Mouse (Mus musculus) liver, embryonic 14.5 days (tissue): ENCODE data around the gene Sox6. TPM values are rescaled to one million over a fixed set of nuclear protein-coding genes. Genes with fewer than 3 reads are reported as not detected.

Source experiments
- ATAC-seq: fragments of 200-750 bp; cut with Nextera tagmentation; 2 replicates; pipeline ENCODE4 v1.8.0; 2017; ENCODE audit warnings: moderate number of reproducible peaks, mild to moderate bottlenecking, moderate library complexity; ENCODE audit not compliant: insufficient read depth
- DNase-seq, 3 experiments: peaks; one replicate each; pipeline ENCODE4 v3.0.0-alpha.2; 2012 to 2013; ENCODE audit warnings: low read depth in 3 of 3, low spot score in 3 of 3
- H3K27ac ChIP-seq: fragments of 300-500 bp; sonication (generic); 2 replicates; pipeline ENCODE4 v1.5.1; 2014; ENCODE audit warnings: moderate library complexity, mild to moderate bottlenecking, control low read depth, inconsistent platforms
- H3K27me3 ChIP-seq: fragments of 300-500 bp; sonication (generic); 2 replicates; pipeline ENCODE4 v1.6.1; 2014; ENCODE audit warnings: mild to moderate bottlenecking, low read length, moderate library complexity; ENCODE audit not compliant: control insufficient read depth, insufficient read depth
- H3K36me3 ChIP-seq: fragments of 300-500 bp; sonication (generic); replicated peaks from 2 replicates; pipeline ENCODE4 v1.6.1; 2014; ENCODE audit warnings: low read depth; ENCODE audit not compliant: control insufficient read depth, insufficient read depth
- H3K4me1 ChIP-seq, 2 experiments: fragments of 200-500 bp in 1 of 2; fragments of 300-500 bp in 1 of 2; sonication (generic) in 1 of 2; replicated peaks; 2 replicates each; pipeline ENCODE4 v1.6.1; 2012 to 2014; ENCODE audit warnings: antibody characterized with exemption in 1 of 2, inconsistent platforms in 1 of 2, low read length in 1 of 2; ENCODE audit not compliant: control insufficient read depth in 2 of 2, insufficient read depth in 2 of 2
- H3K4me2 ChIP-seq: fragments of 300-500 bp; sonication (generic); 2 replicates; pipeline ENCODE4 v1.6.1; 2014; ENCODE audit warnings: low read depth, mild to moderate bottlenecking, control low read depth, moderate library complexity
- H3K4me3 ChIP-seq, 2 experiments: fragments of 200-500 bp in 1 of 2; fragments of 300-500 bp in 1 of 2; sonication (generic) in 1 of 2; 2 replicates each; pipeline ENCODE4 v1.5.1; 2012 to 2014; ENCODE audit warnings: low read depth in 2 of 2, low read length in 2 of 2, mild to moderate bottlenecking in 2 of 2, control low read depth in 1 of 2, inconsistent platforms in 1 of 2, moderate library complexity in 1 of 2; ENCODE audit not compliant: insufficient read depth in 1 of 2
- H3K9ac ChIP-seq: fragments of 300-500 bp; sonication (generic); replicated peaks from 2 replicates; pipeline ENCODE4 v1.6.1; 2014; ENCODE audit warnings: mild to moderate bottlenecking, control low read depth, moderate library complexity
- H3K9me3 ChIP-seq: fragments of 300-500 bp; sonication (generic); 2 replicates; pipeline ENCODE4 v1.6.1; 2016; ENCODE audit warnings: low read length, mixed read lengths; ENCODE audit not compliant: control insufficient read depth
- CTCF ChIP-seq: IDR thresholded peaks from 2 replicates; pipeline ENCODE4 v1.5.1; 2016; ENCODE audit warnings: antibody characterized with exemption, low read depth, control low read depth
- EP300 ChIP-seq: IDR thresholded peaks from 2 replicates; pipeline ENCODE4 v1.6.1; 2016; ENCODE audit warnings: antibody characterized with exemption, low read depth
- WGBS: fragments of 180-500 bp; shearing (Covaris S2); extraction: QIAGEN DNeasy Blood & Tissue Kit; methylation state at CpG from one replicate; pipeline ENCODE4 v1.1.7; 2014; ENCODE audit not compliant: insufficient replicate concordance; 5-methylcytosine and 5-hydroxymethylcytosine counted together
- polyA plus RNA-seq, 2 experiments: library from polyadenylated mRNA; depleted of rRNA in 1 of 2; stranded (reverse) in 1 of 2; unstranded in 1 of 2; fragments of >200 nt; fragmentation: Nextera tagmentation in 1 of 2; extraction: Ambion mirVana in 1 of 2; gene quantifications; 2 replicates each; pipeline versions ENCODE4 v1.2.1 to v1.2.3; 2012 to 2014

Sox6 gene
- polyA plus RNA-seq, 2 experiments: 15.9 to 64.0 TPM

DNA sequence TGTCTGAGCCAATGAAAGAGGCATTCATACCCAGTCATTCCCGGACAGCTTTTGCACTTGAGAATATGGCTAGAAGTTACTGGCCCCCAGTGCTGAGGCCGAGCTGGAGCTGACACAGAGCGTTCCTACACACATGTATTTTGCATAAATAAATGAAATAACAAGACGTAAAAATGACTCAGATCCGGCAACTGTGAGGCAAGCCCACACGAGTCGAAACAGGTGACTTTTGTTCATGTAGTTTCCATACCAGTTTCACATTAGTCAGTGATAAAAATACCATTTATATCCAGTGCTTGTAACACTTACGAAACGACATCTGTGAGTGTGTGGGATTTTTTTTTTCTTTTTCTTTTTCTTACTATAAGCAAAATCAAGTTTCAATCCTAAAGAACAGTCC, 564.5 kb downstream of the Sox6 start:
- no peak for DNase-seq
- Histone ChIP-seq H3K9me3 (no peaks in the 10 kb centered on the region), H3K9ac (no peak overlapping the region), H3K27me3 (no peaks in the 10 kb centered on the region), H3K27ac (no peak overlapping the region), H3K36me3 (peaks cover 15% of the 10 kb centered on the region), H3K4me1 (no peaks in the 10 kb centered on the region), H3K4me2 (no peak overlapping the region), H3K4me3 (no peak overlapping the region)
- TF ChIP-seq EP300 (no peak), CTCF (no peak)
- no peak for ATAC-seq
- 86% methylated on average over 9 of the region's 9 CpGs for whole genome bisulfite sequencing

DNA sequence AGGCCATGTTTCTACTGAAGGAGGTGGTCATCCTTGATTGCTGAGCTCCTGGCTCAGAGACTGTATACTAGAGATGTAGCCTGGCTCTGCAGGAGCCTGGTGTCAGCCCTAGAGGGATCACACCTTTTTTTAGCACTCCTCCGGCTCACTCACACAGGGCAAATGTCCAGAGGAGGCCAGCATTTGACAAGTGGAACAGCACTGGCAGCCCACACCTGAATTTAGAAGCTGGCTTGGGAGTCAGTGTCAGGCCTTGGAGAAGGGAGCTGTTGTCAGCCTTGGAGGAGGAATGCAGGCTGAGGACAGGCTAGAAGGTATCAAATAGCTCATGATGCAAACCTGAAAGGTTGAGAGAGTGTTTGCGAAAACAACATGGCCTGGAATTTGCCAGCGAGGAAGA, 565.7 kb downstream of the Sox6 start:
- TF ChIP-seq CTCF: no peak
- TF ChIP-seq EP300: no peak
- WGBS: 70% methylated on average over 3 of the region's 3 CpGs
- DNase-seq (no peak), ATAC-seq (no peak)
- Histone ChIP-seq H3K9ac (no peak overlapping the region), H3K27ac (no peak overlapping the region), H3K36me3 (peaks cover 15% of the 10 kb centered on the region), H3K4me2 (no peak overlapping the region), H3K4me3 (no peak overlapping the region), H3K9me3 (no peaks in the 10 kb centered on the region), H3K4me1 (no peaks in the 10 kb centered on the region), H3K27me3 (no peaks in the 10 kb centered on the region)

DNA sequence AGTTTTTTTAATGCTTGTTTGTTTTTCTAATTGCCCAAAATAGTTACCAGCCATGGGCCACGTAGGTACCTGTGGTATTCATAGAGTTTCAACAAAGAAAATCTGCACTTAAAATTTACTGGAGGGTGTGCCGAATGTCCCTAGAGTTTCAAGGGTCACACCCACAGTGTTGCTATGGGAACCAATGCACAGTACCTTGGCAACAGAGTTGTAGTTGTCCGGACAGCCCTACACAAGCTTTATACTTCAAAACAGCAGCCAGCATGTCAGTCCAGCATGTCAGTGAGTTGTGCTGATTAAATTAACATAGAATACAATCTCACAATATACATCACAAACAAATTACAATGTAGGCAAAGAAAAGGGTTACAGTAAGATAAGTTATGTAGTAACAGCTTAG, 567.1 kb downstream of the Sox6 start:
- no peak for TF ChIP-seq CTCF
- no peak for TF ChIP-seq EP300
- WGBS: 66% methylated on average over 3 of the region's 3 CpGs
- DNase-seq (no peak), ATAC-seq (no peak)
- Histone ChIP-seq H3K4me1 (no peaks in the 10 kb centered on the region), H3K27ac (no peak overlapping the region), H3K27me3 (no peaks in the 10 kb centered on the region), H3K4me2 (no peak overlapping the region), H3K4me3 (no peak overlapping the region), H3K9me3 (no peaks in the 10 kb centered on the region), H3K36me3 (peaks cover 4% of the 10 kb centered on the region; the same call in 1 of the 2 replicates), H3K9ac (no peak overlapping the region)

GRCm38 (mm10) chr7:115466811-115467210, 571.8 kb downstream of the Sox6 start:
- H3K9me3 ChIP-seq: no peaks in the 10 kb centered on the region

GRCm38 (mm10) chr7:115463367-115463766, 575.2 kb downstream of the Sox6 start:
- WGBS: 59% methylated on average over 2 of the region's 2 CpGs
- Histone ChIP-seq H3K27me3 (no peaks in the 10 kb centered on the region), H3K36me3 (no peaks in the 10 kb centered on the region), H3K9me3 (no peaks in the 10 kb centered on the region), H3K4me1 (no peaks in the 10 kb centered on the region), H3K4me2 (no peak overlapping the region), H3K27ac (no peak overlapping the region), H3K9ac (no peak overlapping the region), H3K4me3 (no peak overlapping the region)
- DNase-seq (no peak), ATAC-seq (no peak)
- TF ChIP-seq EP300: no peak

More at GRCm38 (mm10) chr7:115466811-115467210, 571.8 kb downstream of the Sox6 start:
- ATAC-seq (no peak), DNase-seq (no peak)
- Histone ChIP-seq H3K4me1 (no peaks in the 10 kb centered on the region), H3K4me2 (no peak overlapping the region), H3K4me3 (no peak overlapping the region), H3K27ac (no peak overlapping the region), H3K9ac (no peak overlapping the region), H3K36me3 (no peaks in the 10 kb centered on the region), H3K27me3 (no peaks in the 10 kb centered on the region)
- 76% methylated on average over 6 of the region's 6 CpGs for WGBS
- TF ChIP-seq CTCF (no peak), EP300 (no peak)

- WGBS: 38% methylated on average over 4 of the region's 4 CpGs
- no peak for TF ChIP-seq CTCF
- TF ChIP-seq EP300: no peak
- Histone ChIP-seq H3K27me3 (no peaks in the 10 kb centered on the region), H3K4me2 (no peak overlapping the region), H3K27ac (no peak overlapping the region), H3K4me1 (no peaks in the 10 kb centered on the region), H3K36me3 (no peaks in the 10 kb centered on the region), H3K9ac (no peak overlapping the region), H3K9me3 (no peaks in the 10 kb centered on the region), H3K4me3 (no peak overlapping the region)
- DNase-seq (no peak), ATAC-seq (no peak)
Observed at GRCm38 (mm10) chr7:115462276-115462675, 576.3 kb downstream of the Sox6 start.
